Comparison of ENCODE assay signal across 9 mouse cellular contexts in genomic region chr14:99043499-99043898, GRCm38 (mm10). TPM values are rescaled to one million over a fixed set of nuclear protein-coding genes. Genes with fewer than 3 reads are reported as not detected.
A peak's percentile ranks its signal among the peaks of the same experiment; 100 is the strongest.
DNase-seq lines count a peak whose midpoint lies in the region; ATAC-seq and TF ChIP-seq lines count a peak whose summit lies in the region.
"Had no signal": no experiment of that assay in that cellular context is flagged by ENCODE, and none has a peak within 500 bp of the region (broad histone marks: within the 10 kb centered on the region; RNA-seq: fewer than 3 reads in every experiment).

No protein-coding gene starts in this region.

- H3K4me3 ChIP-seq in kidney, embryonic 15.5 days (replicated peaks): peak overlapping the region; percentile 99; the same call in 1 of the 2 replicates
- no peak overlapping the region; the same call in 1 of the 2 replicates for H3K4me3 ChIP-seq in embryonic facial prominence, embryonic 12.5 days
- peak overlapping the region; percentile 98 for H3K4me3 ChIP-seq in hindbrain, embryonic 13.5 days
- H3K4me3 ChIP-seq in midbrain, embryonic 12.5 days: peak overlapping the region; percentile 97; the same call in 1 of the 2 replicates
- no peak overlapping the region for H3K4me3 ChIP-seq in gastrocnemius, adult 2 months

- H3K4me2 ChIP-seq in kidney, embryonic 15.5 days: peak overlapping the region; percentile 63
- peak overlapping the region; percentile 66; the same call in 1 of the 2 replicates for H3K4me2 ChIP-seq in embryonic facial prominence, embryonic 12.5 days (replicated peaks)
- peak overlapping the region; percentile 78 for H3K4me2 ChIP-seq in hindbrain, embryonic 13.5 days
- H3K4me2 ChIP-seq in midbrain, embryonic 12.5 days (replicated peaks): peak overlapping the region; percentile 71

- no peaks in the 10 kb centered on the region for H3K27me3 ChIP-seq in kidney, embryonic 15.5 days
- H3K27me3 ChIP-seq in embryonic facial prominence, embryonic 12.5 days: no peaks in the 10 kb centered on the region
- H3K27me3 ChIP-seq in hindbrain, embryonic 13.5 days: no peaks in the 10 kb centered on the region
- H3K27me3 ChIP-seq in midbrain, embryonic 12.5 days: no peaks in the 10 kb centered on the region

- WGBS in kidney, embryonic 15.5 days: 57% methylated on average over 1 of the region's 1 CpGs
- 38% methylated on average over 1 of the region's 1 CpGs for WGBS in embryonic facial prominence, embryonic 12.5 days
- WGBS in hindbrain, embryonic 13.5 days: 29% methylated on average over 1 of the region's 1 CpGs
- WGBS in midbrain, embryonic 12.5 days: 47% methylated on average over 1 of the region's 1 CpGs

- 0 out of 2 replicates have a peak overlapping the region, but pooled peaks have one; percentile 98 for H3K9ac ChIP-seq in kidney, embryonic 15.5 days
- H3K9ac ChIP-seq in embryonic facial prominence, embryonic 12.5 days: peak overlapping the region; percentile 27; the same call in 1 of the 2 replicates
- H3K9ac ChIP-seq in hindbrain, embryonic 13.5 days: peak overlapping the region; percentile 98; the same call in 1 of the 2 replicates
- H3K9ac ChIP-seq in midbrain, embryonic 12.5 days (replicated peaks): 0 out of 2 replicates have a peak overlapping the region, but pooled peaks have one; percentile 97

- H3K4me1 ChIP-seq in kidney, embryonic 15.5 days: peaks cover 42% of the 10 kb centered on the region
- peaks cover 19% of the 10 kb centered on the region for H3K4me1 ChIP-seq in embryonic facial prominence, embryonic 12.5 days
- peaks cover 36% of the 10 kb centered on the region for H3K4me1 ChIP-seq in hindbrain, embryonic 13.5 days (replicated peaks)
- H3K4me1 ChIP-seq in midbrain, embryonic 12.5 days: peaks cover 20% of the 10 kb centered on the region

- no peak for ATAC-seq in kidney, embryonic 15.5 days (replicated peaks; ENCODE audit: low FRiP score)
- no peak for ATAC-seq in embryonic facial prominence, embryonic 12.5 days (ENCODE audit: insufficient number of reproducible peaks, insufficient read depth, low FRiP score, low TSS enrichment)
- ATAC-seq in hindbrain, embryonic 13.5 days (ENCODE audit: low FRiP score): no peak
- no peak for ATAC-seq in midbrain, embryonic 12.5 days (ENCODE audit: low FRiP score, low read depth)
- ATAC-seq: intestine, embryonic 16.5 days had no signal

- 0 out of 2 replicates have a peak overlapping the region, but pooled peaks have one; percentile 18 for H3K27ac ChIP-seq in kidney, embryonic 15.5 days
- no peak overlapping the region for H3K27ac ChIP-seq in embryonic facial prominence, embryonic 12.5 days
- no peak overlapping the region for H3K27ac ChIP-seq in hindbrain, embryonic 13.5 days
- no peak overlapping the region for H3K27ac ChIP-seq in midbrain, embryonic 12.5 days (replicated peaks)
- no peak overlapping the region for H3K27ac ChIP-seq in gastrocnemius, adult 2 months

- intact Hi-C loops in gastrocnemius, adult 2 months (cut with DNase I): no loop called here

- H3K9me3 ChIP-seq in kidney, embryonic 15.5 days (replicated peaks): no peaks in the 10 kb centered on the region
- no peaks in the 10 kb centered on the region for H3K9me3 ChIP-seq in embryonic facial prominence, embryonic 12.5 days
- no peaks in the 10 kb centered on the region for H3K9me3 ChIP-seq in hindbrain, embryonic 13.5 days
- H3K9me3 ChIP-seq in midbrain, embryonic 12.5 days: no peaks in the 10 kb centered on the region

- no peak for DNase-seq in kidney, postnatal 4 days
- no peak for DNase-seq in testis, postnatal 10 days (ENCODE audit: low spot score)
- no peak for DNase-seq in gastrocnemius, adult 2 months
- no peak for DNase-seq in adrenal gland, adult 2 months

- peaks cover 8% of the 10 kb centered on the region; the same call in 1 of the 2 replicates for H3K36me3 ChIP-seq in kidney, embryonic 15.5 days
- peaks cover 2% of the 10 kb centered on the region for H3K36me3 ChIP-seq in embryonic facial prominence, embryonic 12.5 days
- H3K36me3 ChIP-seq in hindbrain, embryonic 13.5 days: peaks cover 1% of the 10 kb centered on the region; the same call in 1 of the 2 replicates
- peaks cover 6% of the 10 kb centered on the region; the same call in 1 of the 2 replicates for H3K36me3 ChIP-seq in midbrain, embryonic 12.5 days

- no peak for TF ChIP-seq CTCF in gastrocnemius, adult 2 months (IDR thresholded peaks at IDR 0.05)

RNA-seq across cellular contexts. Expression of gene Mzt1, which starts 2.4 kb away (rescaled TPM):
- 84.8 and 94.3 TPM in 2 replicates for polyA plus RNA-seq in kidney, embryonic 15.5 days (2015; fragmentation: Nextera tagmentation; extraction: Ambion mirVana)
- polyA plus RNA-seq in embryonic facial prominence, embryonic 12.5 days (2016; fragmentation: Nextera tagmentation; extraction: Ambion mirVana): 99.0 and 106 TPM in 2 replicates
- 125 and 127 TPM in 2 replicates for polyA plus RNA-seq in hindbrain, embryonic 13.5 days (2015; fragmentation: Nextera tagmentation; extraction: Ambion mirVana)
- polyA plus RNA-seq in midbrain, embryonic 12.5 days (2016; fragmentation: Nextera tagmentation; extraction: Ambion mirVana): 130 and 135 TPM in 2 replicates
- total RNA-seq in gastrocnemius, adult 2 months (2021): 10 to 100 TPM; 30.8 to 35.6 TPM
- total RNA-seq in adrenal gland, adult 2 months (2021): 10 to 100 TPM; 23.5 to 30.3 TPM
- polyA plus RNA-seq in adrenal gland, adult 2 months (2012; rRNA removed): 3.4 and 5.1 TPM in 2 replicates

RNA-seq across cellular contexts. Expression of gene Bora, which starts 2.5 kb away (rescaled TPM):
- 82.0 and 84.8 TPM in 2 replicates for polyA plus RNA-seq in kidney, embryonic 15.5 days (2015; fragmentation: Nextera tagmentation; extraction: Ambion mirVana)
- 81.8 and 86.2 TPM in 2 replicates for polyA plus RNA-seq in embryonic facial prominence, embryonic 12.5 days (2016; fragmentation: Nextera tagmentation; extraction: Ambion mirVana)
- 18.7 and 21.5 TPM in 2 replicates for polyA plus RNA-seq in hindbrain, embryonic 13.5 days (2015; fragmentation: Nextera tagmentation; extraction: Ambion mirVana)
- polyA plus RNA-seq in midbrain, embryonic 12.5 days (2016; fragmentation: Nextera tagmentation; extraction: Ambion mirVana): 65.4 and 65.9 TPM in 2 replicates
- under 1 TPM; 0.59 to 0.84 TPM for total RNA-seq in gastrocnemius, adult 2 months (2021)
- 1 to 10 TPM; 1.8 to 2.4 TPM for total RNA-seq in adrenal gland, adult 2 months (2021)
- polyA plus RNA-seq in adrenal gland, adult 2 months (2012; rRNA removed): 0.70 and 0.75 TPM in 2 replicates

RNA-seq across cellular contexts. Expression of gene Rpl36a-ps1, which starts 49.4 kb away (rescaled TPM):
- polyA plus RNA-seq in kidney, embryonic 15.5 days (2015; fragmentation: Nextera tagmentation; extraction: Ambion mirVana): 2.0 and 2.7 TPM in 2 replicates
- polyA plus RNA-seq in embryonic facial prominence, embryonic 12.5 days (2016; fragmentation: Nextera tagmentation; extraction: Ambion mirVana): 2.0 and 2.7 TPM in 2 replicates
- polyA plus RNA-seq in hindbrain, embryonic 13.5 days (2015; fragmentation: Nextera tagmentation; extraction: Ambion mirVana): 0.74 TPM in 1 of 2 replicates, not detected in the other
- polyA plus RNA-seq in midbrain, embryonic 12.5 days (2016; fragmentation: Nextera tagmentation; extraction: Ambion mirVana): 0.94 TPM in 1 of 2 replicates, not detected in the other
- total RNA-seq in gastrocnemius, adult 2 months (2021): 1 to 10 TPM in 1 of 2 experiments, under 1 TPM in 1; 0.81 to 3.6 TPM
- total RNA-seq in adrenal gland, adult 2 months (2021): 1 to 10 TPM; 4.8 to 6.2 TPM
- not detected in 2 replicates for polyA plus RNA-seq in adrenal gland, adult 2 months (2012; rRNA removed)

RNA-seq across cellular contexts. Expression of gene Pibf1, which starts 55.7 kb away (rescaled TPM):
- polyA plus RNA-seq in kidney, embryonic 15.5 days (2015; fragmentation: Nextera tagmentation; extraction: Ambion mirVana): 18.5 and 20.7 TPM in 2 replicates
- polyA plus RNA-seq in embryonic facial prominence, embryonic 12.5 days (2016; fragmentation: Nextera tagmentation; extraction: Ambion mirVana): 21.9 and 28.7 TPM in 2 replicates
- 17.6 and 19.8 TPM in 2 replicates for polyA plus RNA-seq in hindbrain, embryonic 13.5 days (2015; fragmentation: Nextera tagmentation; extraction: Ambion mirVana)
- polyA plus RNA-seq in midbrain, embryonic 12.5 days (2016; fragmentation: Nextera tagmentation; extraction: Ambion mirVana): 24.5 and 26.3 TPM in 2 replicates
- total RNA-seq in gastrocnemius, adult 2 months (2021): 10 to 100 TPM in 1 of 2 experiments, 1 to 10 TPM in 1; 5.8 to 11.0 TPM
- 1 to 10 TPM; 8.5 to 8.9 TPM for total RNA-seq in adrenal gland, adult 2 months (2021)
- 0.85 and 1.4 TPM in 2 replicates for polyA plus RNA-seq in adrenal gland, adult 2 months (2012; rRNA removed)

RNA-seq across cellular contexts. Expression of gene Dis3, which starts 56.1 kb away (rescaled TPM):
- polyA plus RNA-seq in kidney, embryonic 15.5 days (2015; fragmentation: Nextera tagmentation; extraction: Ambion mirVana): 29.6 and 31.5 TPM in 2 replicates
- polyA plus RNA-seq in embryonic facial prominence, embryonic 12.5 days (2016; fragmentation: Nextera tagmentation; extraction: Ambion mirVana): 41.9 and 49.2 TPM in 2 replicates
- polyA plus RNA-seq in hindbrain, embryonic 13.5 days (2015; fragmentation: Nextera tagmentation; extraction: Ambion mirVana): 20.5 and 26.3 TPM in 2 replicates
- polyA plus RNA-seq in midbrain, embryonic 12.5 days (2016; fragmentation: Nextera tagmentation; extraction: Ambion mirVana): 40.3 and 41.2 TPM in 2 replicates
- 10 to 100 TPM; 12.2 to 13.0 TPM for total RNA-seq in gastrocnemius, adult 2 months (2021)
- 10 to 100 TPM; 23.4 to 26.3 TPM for total RNA-seq in adrenal gland, adult 2 months (2021)
- polyA plus RNA-seq in adrenal gland, adult 2 months (2012; rRNA removed): 4.1 and 5.4 TPM in 2 replicates

Comparison
In these comparisons a context has a peak if more than half of its experiments do, and no peak if none do; other contexts are left out.
1. H3K4me3 ChIP-seq: peak in kidney, embryonic 15.5 days (single experiment), hindbrain, embryonic 13.5 days (single experiment) and midbrain, embryonic 12.5 days (single experiment); none in embryonic facial prominence, embryonic 12.5 days (single experiment) and gastrocnemius, adult 2 months (single experiment).
2. H3K9ac ChIP-seq: peak in every context shown above with its lines; median percentile 98 in kidney, embryonic 15.5 days; 98 in hindbrain, embryonic 13.5 days; 97 in midbrain, embryonic 12.5 days; 27 in embryonic facial prominence, embryonic 12.5 days.
3. RNA of gene Mzt1, which starts 2.4 kb away (polyA plus RNA-seq): 130 to 135 TPM in midbrain, embryonic 12.5 days, 125 to 127 TPM in hindbrain, embryonic 13.5 days, 99.0 to 106 TPM in embryonic facial prominence, embryonic 12.5 days and 84.8 to 94.3 TPM in kidney, embryonic 15.5 days; 3.4 to 5.1 TPM in adrenal gland, adult 2 months; every median in the first group is over 10 times any median in the second.
4. RNA of gene Bora, which starts 2.5 kb away (polyA plus RNA-seq): 81.8 to 86.2 TPM in embryonic facial prominence, embryonic 12.5 days, 82.0 to 84.8 TPM in kidney, embryonic 15.5 days, 65.4 to 65.9 TPM in midbrain, embryonic 12.5 days and 18.7 to 21.5 TPM in hindbrain, embryonic 13.5 days; 0.70 to 0.75 TPM in adrenal gland, adult 2 months; every median in the first group is over 10 times any median in the second.
5. Peak in every context shown above with its lines, with median percentiles within 50 percentile points of each other: H3K4me2 ChIP-seq.